Mouse (Mus musculus) erythroblast, embryonic 14.5 days (primary cell): ENCODE measurements around the gene Adam12.

Experiments
- GATA1 ChIP-seq: IDR thresholded peaks from 2 replicates; pipeline ENCODE4 v1.6.1; 2012; ENCODE audit warnings: low read length, inconsistent platforms, mixed read lengths
- TAL1 ChIP-seq: IDR thresholded peaks from 3 replicates; pipeline ENCODE4 v1.6.1; 2012; ENCODE audit warnings: low read length, inconsistent platforms, mixed read lengths

- no peak for TF ChIP-seq GATA1
- TF ChIP-seq TAL1: no peak
Observed at GRCm38 (mm10) chr7:134224741-134225612, 7.0 kb downstream of the Adam12 start.
